Mouse (Mus musculus) heart, adult 2 months (tissue): ENCODE results near the gene Tff2.
A peak's percentile ranks its signal among the peaks of the same experiment; 100 is the strongest.

Source experiments
- CTCF ChIP-seq: fragments of 200-600 bp; IDR thresholded peaks from 2 replicates; pipeline ENCODE4 v1.8.1; 2022; ENCODE audit warnings: antibody characterized with exemption, mild to moderate bottlenecking, moderate library complexity
- POLR2A ChIP-seq: fragments of 200-500 bp; IDR thresholded peaks from 2 replicates; pipeline ENCODE4 v1.6.1; 2011; ENCODE audit warnings: mild to moderate bottlenecking, low read depth, low read length, control low read depth; ENCODE audit not compliant: insufficient read depth

DNA sequence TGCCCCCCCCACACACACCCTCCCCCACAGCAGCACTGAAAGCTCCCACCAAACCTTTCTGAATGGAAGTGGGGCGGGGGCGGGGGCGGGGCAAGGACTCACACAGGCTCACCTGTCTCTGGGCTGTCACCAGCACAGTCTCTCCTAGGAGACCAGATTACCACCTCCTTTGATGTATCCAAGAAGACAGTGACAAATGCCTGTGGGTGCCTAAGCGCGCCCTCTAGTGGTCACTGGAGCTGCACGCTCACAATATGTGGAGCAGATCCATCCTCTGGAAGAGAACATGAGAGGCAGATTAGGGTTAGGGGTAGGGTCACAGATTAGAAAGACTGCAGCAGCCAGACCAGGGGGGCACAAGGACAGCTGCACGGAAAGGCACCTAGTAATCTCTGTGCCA lies 24.7 kb downstream of the Tff2 start:
- TF ChIP-seq CTCF, result peak; percentile 89
- no peak for TF ChIP-seq POLR2A
